Mouse (Mus musculus): ENCODE measurements around the gene Igsf3. TPM values are rescaled to one million over a fixed set of nuclear protein-coding genes. Genes with fewer than 3 reads are reported as not detected.

Gene Igsf3
- polyA plus RNA-seq, 1 experiment: not detected

DNA sequence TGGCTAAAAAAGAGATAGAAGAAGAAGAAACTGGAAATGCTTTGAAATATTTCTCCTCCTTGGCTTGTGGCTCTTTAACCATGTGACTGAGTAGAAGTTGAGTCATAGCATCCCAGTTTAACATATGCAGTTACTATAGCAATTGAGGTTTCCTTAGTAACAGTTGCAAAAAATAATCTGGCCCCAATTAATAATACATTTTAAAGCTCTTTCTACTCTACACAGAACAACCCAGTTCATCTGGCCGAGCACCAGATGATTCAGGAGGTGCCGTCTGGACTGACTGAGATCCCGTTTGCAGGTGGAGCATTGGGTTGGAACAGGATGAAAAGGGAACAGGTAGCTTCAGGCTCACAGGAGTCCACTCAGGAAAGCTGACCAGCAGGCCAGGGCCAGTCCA is 71.9 kb downstream of the Igsf3 start:
- 34% methylated on average over 3 of the region's 3 CpGs for WGBS
- peaks cover 61% of the 10 kb centered on the region for H3K4me1 ChIP-seq (ENCODE audit: control insufficient read depth, insufficient read depth, low read length)
- no peak overlapping the region for H3K4me3 ChIP-seq (ENCODE audit: insufficient read depth, low read depth, low read length)
- TF ChIP-seq CTCF (IDR thresholded peaks at IDR 0.05; ENCODE audit: insufficient read depth, low read depth, low read length) (no peak), POLR2A (IDR thresholded peaks at IDR 0.05; ENCODE audit: insufficient read depth, low read depth, low read length) (no peak)
- peak overlapping the region; percentile 96 for H3K27ac ChIP-seq (ENCODE audit: insufficient read depth, low read depth, low read length)

DNA sequence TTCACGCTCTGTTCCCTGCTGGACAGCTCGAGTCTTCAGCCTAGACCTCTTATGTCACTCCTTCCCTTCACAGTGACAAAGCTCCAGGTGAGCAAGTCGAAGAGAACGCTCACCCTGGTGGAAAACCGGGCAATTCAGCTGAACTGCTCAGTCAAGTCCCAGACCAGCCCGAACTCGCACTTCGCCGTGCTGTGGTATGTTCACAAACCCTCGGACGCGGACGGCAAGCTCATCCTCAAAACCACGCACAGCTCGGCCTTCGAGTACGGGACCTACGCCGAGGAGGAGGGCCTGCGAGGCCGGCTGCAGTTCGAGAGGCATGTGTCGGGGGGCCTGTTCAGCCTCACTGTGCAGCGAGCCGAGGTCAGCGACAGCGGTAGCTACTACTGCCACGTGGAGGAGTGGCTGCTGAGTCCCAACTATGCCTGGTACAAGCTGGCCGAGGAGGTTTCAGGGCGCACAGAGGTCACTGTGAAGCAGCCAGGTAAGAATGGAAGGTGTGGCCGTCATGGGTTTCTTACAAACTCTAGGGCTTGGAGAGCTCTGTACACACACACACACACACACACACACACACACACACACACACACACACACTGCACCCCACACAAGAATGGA is 74.0 kb downstream of the Igsf3 start:
- 92% methylated on average over 31 of the region's 31 CpGs for WGBS
- Histone ChIP-seq H3K4me1 (ENCODE audit: control insufficient read depth, insufficient read depth, low read length) (peaks cover 64% of the 10 kb centered on the region), H3K27ac (ENCODE audit: insufficient read depth, low read depth, low read length) (peak overlapping the region; percentile 92), H3K4me3 (ENCODE audit: insufficient read depth, low read depth, low read length) (no peak overlapping the region)
- TF ChIP-seq POLR2A (IDR thresholded peaks at IDR 0.05; ENCODE audit: insufficient read depth, low read depth, low read length) (no peak), CTCF (IDR thresholded peaks at IDR 0.05; ENCODE audit: insufficient read depth, low read depth, low read length) (no peak)

GRCm38 (mm10) chr3:101460618-101461017 is 83.7 kb downstream of the Igsf3 start:
- Histone ChIP-seq H3K4me3 (ENCODE audit: insufficient read depth, low read depth, low read length) (no peak overlapping the region), H3K4me1 (ENCODE audit: control insufficient read depth, insufficient read depth, low read length) (peaks cover 25% of the 10 kb centered on the region), H3K27ac (ENCODE audit: insufficient read depth, low read depth, low read length) (peak overlapping the region; percentile 61; the same call in 1 of the 2 replicates)
- 77% methylated on average over 7 of the region's 7 CpGs for WGBS
- TF ChIP-seq POLR2A (IDR thresholded peaks at IDR 0.05; ENCODE audit: insufficient read depth, low read depth, low read length): no peak
- no peak for TF ChIP-seq CTCF (IDR thresholded peaks at IDR 0.05; ENCODE audit: insufficient read depth, low read depth, low read length)

DNA sequence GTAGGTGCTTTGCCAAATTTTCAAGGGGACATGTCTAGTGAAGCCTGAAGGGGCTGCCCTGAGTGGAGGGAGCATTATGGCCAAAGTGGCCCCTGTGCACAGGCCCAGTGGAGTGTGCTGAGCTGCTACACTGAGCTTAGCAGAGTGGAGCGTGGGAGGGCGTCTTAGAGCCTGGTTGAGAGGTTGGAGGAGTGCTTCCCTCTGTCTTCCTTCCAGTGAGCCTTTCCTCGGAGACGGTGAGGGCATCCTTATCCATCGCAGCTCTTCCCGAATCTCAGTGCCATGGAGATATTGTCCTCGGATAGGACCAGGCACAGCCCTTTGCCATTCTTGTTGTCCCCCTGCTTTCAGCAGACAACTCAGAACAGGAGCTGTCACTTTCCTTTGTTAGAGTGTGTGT is 84.2 kb downstream of the Igsf3 start:
- 37% methylated on average over 7 of the region's 7 CpGs for WGBS
- H3K27ac ChIP-seq (ENCODE audit: insufficient read depth, low read depth, low read length): peak overlapping the region; percentile 61

DNA sequence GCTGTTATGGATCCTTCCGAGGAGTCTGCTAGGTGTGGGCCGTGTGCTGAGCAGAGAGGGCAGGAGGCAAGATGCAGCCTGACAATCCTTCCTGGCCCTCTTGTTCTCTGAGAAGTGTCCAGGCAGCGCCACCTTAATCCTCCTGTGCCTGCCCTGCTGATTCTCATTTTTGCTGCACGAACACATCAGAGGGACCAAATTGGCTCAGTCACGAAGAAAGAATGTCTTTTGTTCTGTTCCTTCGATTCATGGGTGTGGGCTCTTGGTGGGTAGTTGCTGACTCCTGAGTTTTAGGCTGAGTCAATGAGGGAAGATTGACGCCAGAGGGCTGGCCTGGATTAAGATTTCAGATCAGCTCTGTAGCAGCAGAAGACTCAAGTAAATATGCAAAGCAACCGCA is 84.9 kb downstream of the Igsf3 start:
- no peak overlapping the region for H3K4me3 ChIP-seq (ENCODE audit: insufficient read depth, low read depth, low read length)
- WGBS: 37% methylated on average over 8 of the region's 8 CpGs
- H3K27ac ChIP-seq (ENCODE audit: insufficient read depth, low read depth, low read length): 0 out of 2 replicates have a peak overlapping the region, but pooled peaks have one; percentile 6
- TF ChIP-seq POLR2A (IDR thresholded peaks at IDR 0.05; ENCODE audit: insufficient read depth, low read depth, low read length) (no peak), CTCF (IDR thresholded peaks at IDR 0.05; ENCODE audit: insufficient read depth, low read depth, low read length) (no peak)
- H3K4me1 ChIP-seq (ENCODE audit: control insufficient read depth, insufficient read depth, low read length): peaks cover 20% of the 10 kb centered on the region

More for the DNA sequence above, 84.2 kb downstream of the Igsf3 start:
- no peak for TF ChIP-seq POLR2A (IDR thresholded peaks at IDR 0.05; ENCODE audit: insufficient read depth, low read depth, low read length)
- TF ChIP-seq CTCF (IDR thresholded peaks at IDR 0.05; ENCODE audit: insufficient read depth, low read depth, low read length): no peak
- H3K4me3 ChIP-seq (ENCODE audit: insufficient read depth, low read depth, low read length): no peak overlapping the region
- H3K4me1 ChIP-seq (ENCODE audit: control insufficient read depth, insufficient read depth, low read length): peaks cover 24% of the 10 kb centered on the region

GRCm38 (mm10) chr3:101462294-101462693 is 85.4 kb downstream of the Igsf3 start:
- 19% methylated on average over 5 of the region's 5 CpGs for WGBS
- peaks cover 19% of the 10 kb centered on the region for H3K4me1 ChIP-seq (ENCODE audit: control insufficient read depth, insufficient read depth, low read length)
- TF ChIP-seq POLR2A (IDR thresholded peaks at IDR 0.05; ENCODE audit: insufficient read depth, low read depth, low read length) (no peak), CTCF (IDR thresholded peaks at IDR 0.05; ENCODE audit: insufficient read depth, low read depth, low read length) (no peak)
- no peak overlapping the region for H3K27ac ChIP-seq (ENCODE audit: insufficient read depth, low read depth, low read length)
- H3K4me3 ChIP-seq (ENCODE audit: insufficient read depth, low read depth, low read length): no peak overlapping the region

DNA sequence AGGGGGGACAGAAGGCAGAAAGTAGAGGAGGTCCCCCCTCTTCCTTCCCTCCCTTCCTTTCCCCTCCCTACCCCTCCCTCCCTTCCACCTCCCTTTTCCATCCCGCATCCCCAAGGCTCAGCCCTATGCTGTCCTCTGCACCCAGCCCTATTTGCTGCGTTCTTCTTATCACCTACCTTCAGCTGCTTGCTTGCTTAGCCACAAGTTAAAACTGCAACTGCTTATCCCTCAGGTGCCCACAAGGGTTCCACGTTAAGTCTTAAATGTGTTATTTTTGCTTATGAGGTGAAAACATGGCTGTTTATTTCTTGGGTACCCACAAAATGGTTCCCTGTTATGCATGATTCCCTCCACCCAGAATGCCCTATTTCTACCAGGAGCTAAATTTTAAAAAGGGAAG is 86.6 kb downstream of the Igsf3 start:
- 86% methylated on average over 3 of the region's 3 CpGs for WGBS
- H3K4me1 ChIP-seq (ENCODE audit: control insufficient read depth, insufficient read depth, low read length): peaks cover 14% of the 10 kb centered on the region
- TF ChIP-seq CTCF (IDR thresholded peaks at IDR 0.05; ENCODE audit: insufficient read depth, low read depth, low read length) (no peak), POLR2A (IDR thresholded peaks at IDR 0.05; ENCODE audit: insufficient read depth, low read depth, low read length) (no peak)
- no peak overlapping the region for H3K4me3 ChIP-seq (ENCODE audit: insufficient read depth, low read depth, low read length)
- no peak overlapping the region for H3K27ac ChIP-seq (ENCODE audit: insufficient read depth, low read depth, low read length)

GRCm38 (mm10) chr3:101469675-101470074 is 92.8 kb downstream of the Igsf3 start:
- WGBS: 93% methylated on average over 9 of the region's 9 CpGs
- Histone ChIP-seq H3K4me1 (ENCODE audit: control insufficient read depth, insufficient read depth, low read length) (peaks cover 5% of the 10 kb centered on the region), H3K4me3 (ENCODE audit: insufficient read depth, low read depth, low read length) (no peak overlapping the region), H3K27ac (ENCODE audit: insufficient read depth, low read depth, low read length) (no peak overlapping the region)
- no peak for TF ChIP-seq CTCF (IDR thresholded peaks at IDR 0.05; ENCODE audit: insufficient read depth, low read depth, low read length)
- TF ChIP-seq POLR2A (IDR thresholded peaks at IDR 0.05; ENCODE audit: insufficient read depth, low read depth, low read length): no peak

- WGBS: 31% methylated on average over 4 of the region's 4 CpGs
- no peak overlapping the region for H3K4me3 ChIP-seq (ENCODE audit: insufficient read depth, low read depth, low read length)
- H3K4me1 ChIP-seq (ENCODE audit: control insufficient read depth, insufficient read depth, low read length): peaks cover 5% of the 10 kb centered on the region
- no peak for TF ChIP-seq POLR2A (IDR thresholded peaks at IDR 0.05; ENCODE audit: insufficient read depth, low read depth, low read length)
- TF ChIP-seq CTCF (IDR thresholded peaks at IDR 0.05; ENCODE audit: insufficient read depth, low read depth, low read length): no peak
- H3K27ac ChIP-seq (ENCODE audit: insufficient read depth, low read depth, low read length): no peak overlapping the region
Measured at GRCm38 (mm10) chr3:101471881-101472280, 95.0 kb downstream of the Igsf3 start.

All from olfactory bulb, adult 2 months (tissue).